Mouse (Mus musculus): ENCODE measurements at regions not wholly inside any gene's neighbourhood (a gene's known extent, or its start where the extent isn't known, plus 50 kb on each side); places are given as distances from the start of the nearest gene placed in this dataset.

- DNase-seq: no peak
Measured at GRCm38 (mm10) chrX:142552196-142552595, 129.0 kb upstream of the Tmem164 start.

- DNase-seq: peak; percentile 49 to 63
Measured at GRCm38 (mm10) chrX:142554161-142554560, 127.0 kb upstream of the Tmem164 start.

- no peak for DNase-seq
Measured at GRCm38 (mm10) chrX:142557496-142557895, 123.7 kb upstream of the Tmem164 start.

- DNase-seq: no peak
Measured at GRCm38 (mm10) chrX:142560209-142560912, 120.8 kb upstream of the Tmem164 start.

- DNase-seq: no peak
Measured at GRCm38 (mm10) chrX:142561788-142562187, 119.4 kb upstream of the Tmem164 start.

GRCm38 (mm10) chrX:142564186-142564585 lies 117.0 kb upstream of the Tmem164 start:
- DNase-seq: no peak

GRCm38 (mm10) chrX:142571772-142572171 lies 109.4 kb upstream of the Tmem164 start:
- DNase-seq: no peak

- no peak for DNase-seq
Measured at GRCm38 (mm10) chrX:142574022-142574421, 107.2 kb upstream of the Tmem164 start.

GRCm38 (mm10) chrX:142574945-142575710 lies 106.1 kb upstream of the Tmem164 start:
- no peak for DNase-seq

GRCm38 (mm10) chrX:142576127-142576526 lies 105.1 kb upstream of the Tmem164 start:
- no peak for DNase-seq

GRCm38 (mm10) chrX:142577449-142578081 lies 103.6 kb upstream of the Tmem164 start:
- no peak for DNase-seq

GRCm38 (mm10) chrX:142585281-142585680 lies 95.9 kb upstream of the Tmem164 start:
- no peak for DNase-seq

- DNase-seq: no peak
Measured at GRCm38 (mm10) chrX:142599377-142599776, 81.8 kb upstream of the Tmem164 start.

- DNase-seq: no peak
Measured at GRCm38 (mm10) chrX:142600782-142601181, 80.4 kb upstream of the Tmem164 start.

GRCm38 (mm10) chrX:142605088-142605487 lies 76.1 kb upstream of the Tmem164 start:
- no peak for DNase-seq

GRCm38 (mm10) chrX:142606595-142607205 lies 74.5 kb upstream of the Tmem164 start:
- DNase-seq: peak; percentile 45 to 62

GRCm38 (mm10) chrX:142616189-142616872 lies 64.9 kb upstream of the Tmem164 start:
- DNase-seq: no peak

GRCm38 (mm10) chrX:142618389-142618788 lies 62.8 kb upstream of the Tmem164 start:
- DNase-seq: no peak

- no peak for DNase-seq
Measured at GRCm38 (mm10) chrX:142623359-142623758, 57.8 kb upstream of the Tmem164 start.

GRCm38 (mm10) chrX:142623882-142624281 lies 57.3 kb upstream of the Tmem164 start:
- DNase-seq: no peak
